Mouse (Mus musculus) ES-Bruce4 (cell line): ENCODE measurements around the gene Gtf2f1.

Experiments
- CTCF ChIP-seq: IDR thresholded peaks from one replicate; pipeline ENCODE4 v1.8.1; 2011; ENCODE audit warnings: low read depth, low read length
- EP300 ChIP-seq: IDR thresholded peaks from 2 replicates; pipeline ENCODE4 v1.6.1; 2011; ENCODE audit warnings: low read depth, low read length; ENCODE audit not compliant: insufficient read depth
- POLR2A ChIP-seq: IDR thresholded peaks from one replicate; pipeline ENCODE4 v1.8.1; 2011; ENCODE audit warnings: low read length; ENCODE audit not compliant: insufficient read depth

DNA sequence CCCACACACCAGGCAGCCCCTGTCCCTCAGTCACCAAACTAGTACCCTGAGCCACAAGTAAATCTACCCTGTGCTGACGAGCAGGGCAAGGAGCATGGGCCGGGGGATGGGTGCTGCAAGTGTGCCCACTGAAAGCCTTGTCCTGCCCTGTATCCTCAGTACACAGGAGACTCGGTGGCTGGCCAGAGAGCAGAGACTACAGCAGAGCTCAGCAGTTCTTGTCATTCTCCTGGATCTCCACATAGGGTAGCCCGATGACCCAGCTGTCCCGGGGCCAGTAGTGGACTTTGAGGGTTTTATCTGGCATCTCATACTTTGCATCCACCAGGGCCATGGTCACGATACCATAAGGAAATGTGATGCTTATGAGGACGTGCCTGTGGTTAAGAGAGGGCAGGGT is 56.2 kb downstream of the Gtf2f1 start:
- no peak for TF ChIP-seq POLR2A
- TF ChIP-seq CTCF = no peak
- TF ChIP-seq EP300 = no peak
